Mouse (Mus musculus) C2C12 (cell line): ENCODE measurements around the gene Vps53.

Experiments
- CEBPB ChIP-seq: IDR thresholded peaks from one replicate; pipeline ENCODE4 v1.6.1; 2011; ENCODE audit warnings: low read depth, mild to moderate bottlenecking, control low read depth, moderate library complexity
- CTCF ChIP-seq: IDR thresholded peaks from one replicate; pipeline ENCODE4 v1.5.1; 2011; ENCODE audit not compliant: control insufficient read depth, insufficient read depth, insufficient read length
- FOSL1 ChIP-seq: IDR thresholded peaks from one replicate; pipeline ENCODE4 v1.8.0; 2011; ENCODE audit warnings: mild to moderate bottlenecking, low read length; ENCODE audit not compliant: poor library complexity, insufficient read depth, severe bottlenecking
- MAX ChIP-seq: IDR thresholded peaks from one replicate; pipeline ENCODE4 v1.6.1; 2011; ENCODE audit warnings: mild to moderate bottlenecking, control low read depth
- MYOD1 ChIP-seq: IDR thresholded peaks from one replicate; pipeline ENCODE4 v1.6.1; 2011; ENCODE audit warnings: low read depth; ENCODE audit not compliant: control insufficient read depth, insufficient read length
- MYOG ChIP-seq: IDR thresholded peaks from one replicate; pipeline ENCODE4 v1.6.1; 2011; ENCODE audit not compliant: control insufficient read depth, insufficient read length; ENCODE audit errors: extremely low read depth
- USF1 ChIP-seq: IDR thresholded peaks from one replicate; pipeline ENCODE4 v1.6.1; 2011; ENCODE audit warnings: low read depth, mild to moderate bottlenecking, control low read depth, moderate library complexity

GRCm38 (mm10) chr11:76088506-76088905 is 90.9 kb downstream of the Vps53 start:
- TF ChIP-seq CTCF (no peak), USF1 (no peak), MYOG (no peak), MYOD1 (no peak), CEBPB (no peak), MAX (no peak), FOSL1 (no peak)
